Mouse (Mus musculus) kidney, postnatal 4 days (tissue): ENCODE data around the gene Hrnr.
A peak's percentile ranks its signal among the peaks of the same experiment; 100 is the strongest.

Experiments used
- DNase-seq, 2 experiments: peaks; one replicate each; pipeline ENCODE4 v3.0.0; 2021; ENCODE audit warnings: mixed read lengths in 2 of 2

Hrnr gene

GRCm38 (mm10) chr3:93319449-93319848, at the start of gene Hrnr:
TSS of gene Hrnr (plus strand) at chr3:93319749.
- DNase-seq = no peak

DNA sequence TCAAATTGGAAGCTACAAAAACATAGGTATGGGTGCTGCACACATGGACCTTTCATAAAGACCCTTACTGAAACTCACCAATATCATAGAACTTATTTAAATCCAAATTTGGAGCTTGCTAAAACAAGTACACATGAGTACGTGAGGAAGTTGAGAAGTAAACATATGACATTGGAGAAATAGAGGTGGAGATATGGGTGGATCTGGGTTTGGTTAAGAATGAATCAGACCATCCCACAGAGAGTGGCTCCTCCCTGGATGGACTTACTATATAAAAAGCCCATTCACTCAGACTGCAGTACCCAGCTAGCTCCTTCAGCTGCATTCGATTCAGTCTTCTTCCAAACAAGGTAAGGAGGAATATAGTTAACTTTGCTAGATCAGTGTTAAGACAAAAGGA, 46.3 kb upstream of the Hrnr start, which contains the start of gene Flg:
Gene Flg (plus strand): TSS at position 301 of the 400 bp plus-strand sequence.
- DNase-seq = no peak

GRCm38 (mm10) chr3:93297542-93297941, 22.0 kb upstream of the Hrnr start:
- no peak for DNase-seq

DNA sequence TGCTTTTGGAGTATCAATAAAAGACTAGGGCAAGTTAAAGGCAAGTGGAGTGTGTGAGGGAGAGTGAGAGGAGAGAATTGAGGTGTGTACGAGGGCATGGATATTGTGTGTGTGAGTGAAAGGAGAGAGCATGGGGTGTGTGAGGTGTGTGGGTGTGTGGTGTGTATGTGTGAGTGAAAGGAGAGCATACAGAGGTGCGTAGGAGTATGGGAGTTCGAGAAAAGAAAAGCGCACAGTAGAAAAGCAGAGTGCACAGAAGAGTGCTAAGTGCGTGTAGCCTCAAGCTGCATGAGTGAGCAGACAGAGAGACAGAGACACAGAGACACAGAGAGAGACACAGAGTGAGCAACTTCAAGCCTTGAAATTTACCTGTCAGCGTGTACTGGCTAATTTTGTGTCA, 19.7 kb upstream of the Hrnr start:
- DNase-seq = no peak

DNA sequence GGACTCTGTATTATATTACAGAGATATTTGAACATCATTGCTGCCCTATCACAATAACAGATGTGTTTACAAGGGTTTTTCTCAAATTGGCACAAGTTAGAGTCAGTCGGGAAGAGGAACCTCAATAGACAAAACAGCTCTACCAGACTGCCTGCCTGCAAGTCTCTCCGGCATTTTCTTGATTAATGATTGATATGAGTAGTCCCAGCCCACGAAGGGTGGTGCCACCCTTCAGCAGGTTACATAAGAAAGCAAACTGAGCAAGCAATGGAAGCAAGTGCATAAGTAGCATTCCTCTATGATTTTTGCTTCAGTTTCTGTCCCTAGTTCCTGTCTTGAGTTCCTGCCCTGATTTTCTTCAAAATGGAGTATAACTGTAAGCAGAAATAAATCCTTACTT, 17.7 kb upstream of the Hrnr start:
- no peak for DNase-seq

GRCm38 (mm10) chr3:93306142-93306541, 13.4 kb upstream of the Hrnr start:
- peak in 1 of 2 experiments; percentile 5 for DNase-seq

DNA sequence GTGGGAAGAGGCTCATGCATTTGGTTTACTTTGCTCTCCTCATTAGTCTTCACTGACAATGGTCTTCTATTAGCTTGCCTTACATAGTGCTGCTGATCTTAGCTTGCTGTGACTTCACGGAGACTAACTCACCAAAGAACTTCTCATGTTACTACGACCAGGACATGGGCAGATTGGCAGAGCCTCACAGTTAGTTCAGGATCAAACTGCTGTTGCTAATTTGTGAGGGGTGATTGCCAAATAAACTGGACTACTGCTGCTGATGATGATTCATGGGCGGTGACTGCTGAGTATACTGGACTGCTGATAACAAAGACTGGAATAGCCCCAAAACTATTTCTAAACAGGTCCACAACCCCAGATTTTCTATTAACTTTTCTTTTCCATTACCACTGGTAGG, 8.2 kb upstream of the Hrnr start:
- DNase-seq = no peak

DNA sequence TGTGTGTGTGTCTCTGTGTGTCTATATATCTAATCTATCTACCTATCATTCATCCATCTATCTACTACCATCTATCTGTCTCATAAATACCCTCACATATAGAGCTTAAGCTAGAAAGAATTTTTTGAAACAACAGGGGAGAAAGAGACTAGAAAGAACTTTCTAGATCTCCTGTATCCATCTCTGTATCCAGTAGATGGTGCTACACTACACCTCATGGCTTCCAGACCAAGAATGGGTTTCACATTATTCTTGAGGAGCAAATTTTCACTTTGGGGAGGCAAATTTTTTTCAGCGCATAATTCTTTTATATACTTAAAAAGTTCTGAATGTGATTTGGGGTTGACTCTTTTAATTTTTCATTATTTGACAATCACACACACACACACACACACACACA, 5.2 kb upstream of the Hrnr start:
- no peak for DNase-seq

GRCm38 (mm10) chr3:93337749-93338148, 18.2 kb downstream of the Hrnr start:
- DNase-seq = no peak

DNA sequence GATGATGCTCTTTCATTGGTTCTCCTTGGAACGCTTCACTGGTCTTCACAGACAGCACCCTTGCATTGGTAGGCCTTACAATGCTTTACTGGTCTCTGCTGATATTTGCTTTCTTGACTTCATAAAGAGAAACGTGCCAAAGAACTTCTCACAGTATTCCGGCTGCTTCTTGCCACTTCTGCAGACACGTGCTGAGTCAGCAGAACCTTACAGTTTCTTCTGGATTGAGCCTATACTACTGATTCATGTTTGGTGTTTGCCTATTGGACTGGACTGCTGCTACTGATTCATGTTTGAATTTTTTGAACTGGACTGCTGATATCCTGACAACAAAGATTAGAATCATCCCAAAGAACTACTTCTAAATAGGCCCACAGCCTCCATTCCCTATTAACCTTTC, 20.5 kb downstream of the Hrnr start:
- DNase-seq = no peak

GRCm38 (mm10) chr3:93346896-93347295, 27.3 kb downstream of the Hrnr start:
- DNase-seq = no peak

DNA sequence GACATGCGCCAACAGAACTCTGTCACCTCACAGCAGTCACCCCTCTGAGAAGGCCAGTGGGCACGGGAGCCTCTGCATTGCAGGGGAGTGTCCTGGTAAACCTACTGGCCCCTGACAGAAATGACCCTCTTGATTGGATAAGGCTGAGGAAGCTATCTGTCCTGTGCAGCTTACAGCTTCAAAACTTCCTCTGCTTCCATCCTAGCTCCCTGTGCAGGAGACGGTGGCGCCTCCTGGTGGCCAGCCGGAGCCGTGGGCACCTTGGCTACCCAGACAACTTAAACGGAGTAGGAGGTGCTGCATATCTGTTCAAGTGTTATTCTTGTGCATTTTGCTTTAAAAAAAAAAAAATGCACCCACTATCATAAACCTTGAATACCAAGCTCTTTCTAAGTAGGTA, 40.5 kb downstream of the Hrnr start:
- DNase-seq = peak; percentile 81 to 82

DNA sequence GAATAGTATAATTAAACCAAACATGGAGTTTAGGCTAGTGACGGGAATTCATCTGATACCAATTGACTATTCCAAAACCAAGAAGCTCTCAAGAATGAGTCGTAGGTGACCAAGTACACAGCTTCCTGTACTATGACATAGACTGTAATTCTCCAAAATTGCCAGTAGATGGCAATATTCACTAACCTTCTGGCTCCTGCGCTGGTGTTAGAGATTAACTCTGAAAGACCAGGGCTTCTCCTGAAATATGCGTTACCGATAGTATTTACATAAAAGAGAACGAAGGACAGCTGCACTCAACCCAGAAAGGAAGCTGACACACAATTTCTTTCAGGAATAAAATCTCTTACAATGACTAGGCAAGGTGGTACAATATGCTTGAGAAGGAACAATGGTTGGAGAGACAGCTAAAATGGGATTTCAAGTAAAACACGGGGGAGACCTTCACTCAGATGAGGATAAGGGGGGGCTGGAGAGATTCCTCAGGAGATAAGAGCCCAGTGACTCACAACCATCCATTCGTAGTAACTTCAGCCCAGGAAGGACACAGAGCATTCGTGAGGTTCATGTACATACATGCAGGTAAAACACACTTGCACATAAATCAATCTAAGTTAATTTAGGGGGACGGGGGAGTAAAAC, 42.5 kb downstream of the Hrnr start:
- no peak for DNase-seq

- DNase-seq = peak; percentile 18 to 32
Measured at GRCm38 (mm10) chr3:93366966-93367575, 47.5 kb downstream of the Hrnr start.

DNA sequence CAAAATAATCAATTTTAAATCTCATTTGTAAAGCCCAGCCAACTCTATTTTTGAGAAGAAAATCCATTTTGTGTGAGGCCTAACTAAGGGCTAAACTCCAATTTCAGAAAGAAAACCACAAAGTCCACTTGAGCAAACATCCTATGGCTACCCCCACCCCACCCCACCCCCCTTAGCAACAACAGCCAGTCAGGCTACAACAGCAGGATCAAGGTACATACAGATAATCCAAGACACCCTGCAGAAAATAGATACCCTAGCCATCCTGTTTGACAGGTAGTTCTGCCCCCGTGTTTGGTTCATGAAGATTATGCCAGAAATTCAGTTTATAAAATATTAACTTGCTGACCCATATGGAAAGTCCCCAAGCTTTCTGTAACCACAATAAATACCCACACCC, 48.6 kb downstream of the Hrnr start:
- no peak for DNase-seq

- DNase-seq = no peak
Measured at GRCm38 (mm10) chr3:93373416-93373815, 53.9 kb downstream of the Hrnr start.

GRCm38 (mm10) chr3:93375196-93375595, 55.6 kb downstream of the Hrnr start:
- no peak for DNase-seq

- no peak for DNase-seq
Measured at GRCm38 (mm10) chr3:93375601-93376000, 56.1 kb downstream of the Hrnr start.

- no peak for DNase-seq
Measured at GRCm38 (mm10) chr3:93378146-93378545, 58.6 kb downstream of the Hrnr start.
